Mouse (Mus musculus) cortical plate, adult 2 months (tissue): ENCODE data around the gene Slc6a16.

Experiments
- CTCF ChIP-seq: fragments of 200-500 bp; IDR thresholded peaks from 2 replicates; pipeline ENCODE4 v1.5.1; 2011; ENCODE audit warnings: mild to moderate bottlenecking, control low read depth, low read length; ENCODE audit not compliant: insufficient read depth; ENCODE audit errors: extremely low read depth
- POLR2A ChIP-seq: fragments of 200-500 bp; IDR thresholded peaks from 2 replicates; pipeline ENCODE4 v1.6.1; 2011; ENCODE audit warnings: mild to moderate bottlenecking, low read length, control low read depth; ENCODE audit not compliant: insufficient read depth; ENCODE audit errors: extremely low read depth

- TF ChIP-seq CTCF (no peak), POLR2A (0 out of 2 replicates have a peak, but pooled peaks have one; percentile 3)
Measured at GRCm38 (mm10) chr7:45233580-45234332, 7.1 kb upstream of the Slc6a16 start.
